In genomic region chr1:181617332-181617731, GRCm38 (mm10) we compare ENCODE assay signal across 9 mouse cellular contexts. TPM values are rescaled to one million over a fixed set of nuclear protein-coding genes. Genes with fewer than 3 reads are reported as not detected.
DNase-seq lines count a peak whose midpoint lies in the region; ATAC-seq and TF ChIP-seq lines count a peak whose summit lies in the region.
"Had no signal": no experiment of that assay in that cellular context is flagged by ENCODE, and none has a peak within 500 bp of the region (broad histone marks: within the 10 kb centered on the region; RNA-seq: fewer than 3 reads in every experiment).

No protein-coding gene starts in this region.

- no peaks in the 10 kb centered on the region for H3K27me3 ChIP-seq in lung, embryonic 14.5 days (ENCODE audit: insufficient read depth, low read length)
- H3K27me3 ChIP-seq in heart, embryonic 10.5 days (ENCODE audit: insufficient read depth, poor library complexity, severe bottlenecking): no peaks in the 10 kb centered on the region
- H3K27me3 ChIP-seq: hindbrain, embryonic 15.5 days had no signal

- H3K9me3 ChIP-seq in lung, embryonic 14.5 days (ENCODE audit: low read depth, low read length): no peaks in the 10 kb centered on the region
- H3K9me3 ChIP-seq in heart, embryonic 10.5 days: no peaks in the 10 kb centered on the region
- H3K9me3 ChIP-seq: hindbrain, embryonic 15.5 days had no signal

- TF ChIP-seq POLR2A in brain, embryonic 14.5 days (IDR thresholded peaks at IDR 0.05; ENCODE audit: borderline replicate concordance, extremely low read depth, insufficient read depth, insufficient read length, poor library complexity, severe bottlenecking): no peak

- peak; percentile 21 to 56 for DNase-seq in cerebellum, postnatal 14 days
- DNase-seq in lung, embryonic 14.5 days: peak; percentile 15
- no peak for DNase-seq in lung, postnatal 25 days (ENCODE audit: low spot score)
- DNase-seq in brain, embryonic 14.5 days (ENCODE audit: low read depth): no peak
- DNase-seq in natural killer cell, adult 2 months (ENCODE audit: low spot score in 2 of 2): peak; percentile 12 to 29
- DNase-seq in layer of hippocampus, adult 11-12 months (ENCODE audit: low spot score): no peak
- no peak for DNase-seq in heart, embryonic 10.5 days (ENCODE audit: low spot score)

- H3K4me2 ChIP-seq in lung, embryonic 14.5 days: no peak overlapping the region
- H3K4me2 ChIP-seq: hindbrain, embryonic 15.5 days had no signal

- no peak overlapping the region for H3K4me3 ChIP-seq in lung, embryonic 14.5 days (ENCODE audit: low read depth, low read length)
- no peak overlapping the region for H3K4me3 ChIP-seq in heart, embryonic 10.5 days
- H3K4me3 ChIP-seq: hindbrain, embryonic 15.5 days had no signal

- 44% methylated on average over 5 of the region's 5 CpGs for WGBS in lung, embryonic 14.5 days
- WGBS in heart, embryonic 10.5 days: 50% methylated on average over 5 of the region's 5 CpGs

- no peak for ATAC-seq in cerebellum, adult (ENCODE audit: insufficient number of reproducible peaks, low FRiP score, low TSS enrichment)
- ATAC-seq in lung, embryonic 14.5 days (ENCODE audit: insufficient read depth): no peak

- no peak overlapping the region for H3K9ac ChIP-seq in lung, embryonic 14.5 days
- H3K9ac ChIP-seq: hindbrain, embryonic 15.5 days had no signal

- H3K27ac ChIP-seq in lung, embryonic 14.5 days (ENCODE audit: low read depth): no peak overlapping the region
- no peak overlapping the region for H3K27ac ChIP-seq in heart, embryonic 10.5 days
- H3K27ac ChIP-seq: hindbrain, embryonic 15.5 days had no signal

- TF ChIP-seq CTCF in lung, embryonic 14.5 days (IDR thresholded peaks at IDR 0.05; ENCODE audit: low read depth): peak; percentile 65
- TF ChIP-seq CTCF in brain, embryonic 14.5 days (IDR thresholded peaks at IDR 0.05; ENCODE audit: borderline replicate concordance, extremely low read depth, insufficient read depth, insufficient read length): peak; percentile 54; the same call in 1 of the 2 replicates

- H3K36me3 ChIP-seq in lung, embryonic 14.5 days (ENCODE audit: insufficient read depth): no peaks in the 10 kb centered on the region
- H3K36me3 ChIP-seq in heart, embryonic 10.5 days: no peaks in the 10 kb centered on the region
- H3K36me3 ChIP-seq: hindbrain, embryonic 15.5 days had no signal

- no peaks in the 10 kb centered on the region; the same call in 1 of the 2 replicates for H3K4me1 ChIP-seq in lung, embryonic 14.5 days (ENCODE audit: insufficient read depth)
- H3K4me1 ChIP-seq in heart, embryonic 10.5 days: no peaks in the 10 kb centered on the region
- H3K4me1 ChIP-seq: hindbrain, embryonic 15.5 days had no signal

RNA-seq across cellular contexts. Expression of gene Dnah14, which starts 41.0 kb away (rescaled TPM):
- polyA plus RNA-seq in lung, embryonic 14.5 days (2014; fragmentation: Nextera tagmentation; extraction: Ambion mirVana): 2.3 and 2.4 TPM in 2 replicates
- polyA plus RNA-seq in brain, embryonic 14.5 days (2012; rRNA removed): 0.03 and 0.14 TPM in 2 replicates
- polyA plus RNA-seq in heart, embryonic 10.5 days (2016; fragmentation: Nextera tagmentation; extraction: Ambion mirVana): 0.80 and 0.92 TPM in 2 replicates

Comparison
In these comparisons a context has a peak if more than half of its experiments do, and no peak if none do; other contexts are left out.
1. DNase-seq: peak in cerebellum, postnatal 14 days (2 of 2), lung, embryonic 14.5 days (single experiment) and natural killer cell, adult 2 months (2 of 2); none in lung, postnatal 25 days (single experiment), brain, embryonic 14.5 days (single experiment), layer of hippocampus, adult 11-12 months (single experiment) and heart, embryonic 10.5 days (single experiment).